Mouse (Mus musculus) cerebellum, adult 2 months (tissue): ENCODE results near the gene Smim20. TPM values are rescaled to one million over a fixed set of nuclear protein-coding genes. Genes with fewer than 3 reads are reported as not detected.
A peak's percentile ranks its signal among the peaks of the same experiment; 100 is the strongest.

ENCODE experiments used
- DNase-seq, 2 experiments: peaks; one replicate each; pipeline ENCODE4 v3.0.0; 2021
- H3K27ac ChIP-seq: fragments of 200-500 bp; 2 replicates; pipeline ENCODE4 v1.5.1; 2012; ENCODE audit warnings: low read length, control low read depth, inconsistent platforms; ENCODE audit not compliant: insufficient read depth
- H3K27me3 ChIP-seq: fragments of 200-500 bp; 2 replicates; pipeline ENCODE4 v1.6.1; 2012; ENCODE audit warnings: inconsistent platforms, mild to moderate bottlenecking, low read length, moderate library complexity; ENCODE audit not compliant: control insufficient read depth, insufficient read depth
- H3K4me1 ChIP-seq: fragments of 200-500 bp; 2 replicates; pipeline ENCODE4 v1.6.1; 2011; ENCODE audit warnings: low read length; ENCODE audit not compliant: control insufficient read depth, insufficient read depth
- H3K4me3 ChIP-seq: fragments of 200-500 bp; replicated peaks from 2 replicates; pipeline ENCODE3; 2011; ENCODE audit warnings: mild to moderate bottlenecking, low read depth, low read length, control low read depth; ENCODE audit not compliant: insufficient read depth
- CTCF ChIP-seq: fragments of 200-500 bp; IDR thresholded peaks from 2 replicates; pipeline ENCODE4 v1.5.1; 2011; ENCODE audit warnings: low read depth, mild to moderate bottlenecking, control low read depth, low read length, moderate library complexity, borderline replicate concordance; ENCODE audit not compliant: insufficient read depth
- POLR2A ChIP-seq: fragments of 200-500 bp; IDR thresholded peaks from 2 replicates; pipeline ENCODE4 v1.6.1; 2011; ENCODE audit warnings: low read length, control low read depth, borderline replicate concordance; ENCODE audit not compliant: insufficient read depth
- WGBS: fragments of 180-500 bp; shearing (Covaris S2); methylation state at CpG from one replicate; pipeline ENCODE4 v1.1.7; 2018; 5-methylcytosine and 5-hydroxymethylcytosine counted together
- polyA plus RNA-seq: library from polyadenylated mRNA; depleted of rRNA; stranded (reverse); fragments of >200 nt; gene quantifications from 2 replicates; pipeline ENCODE4 v1.2.3, GENCODE M21; 2012

Smim20 gene
- polyA plus RNA-seq, 1 experiment = 64.5 TPM

- no peak for TF ChIP-seq CTCF
- TF ChIP-seq POLR2A = no peak
- no peak overlapping the region for H3K4me3 ChIP-seq
- peaks cover 20% of the 10 kb centered on the region for H3K4me1 ChIP-seq
- no peaks in the 10 kb centered on the region for H3K27me3 ChIP-seq
- no peak for DNase-seq
- no peak overlapping the region for H3K27ac ChIP-seq
- WGBS = 63% methylated on average over 5 of the region's 5 CpGs
Measured at GRCm38 (mm10) chr5:53269799-53270198, 2.9 kb downstream of the Smim20 start.

- peaks cover 20% of the 10 kb centered on the region for H3K4me1 ChIP-seq
- no peak for TF ChIP-seq CTCF
- no peak for TF ChIP-seq POLR2A
- no peak for DNase-seq
- 90% methylated on average over 13 of the region's 13 CpGs for WGBS
- no peak overlapping the region for H3K4me3 ChIP-seq
- no peaks in the 10 kb centered on the region for H3K27me3 ChIP-seq
- H3K27ac ChIP-seq = no peak overlapping the region
Measured at GRCm38 (mm10) chr5:53270947-53271711, 4.2 kb downstream of the Smim20 start.

- no peaks in the 10 kb centered on the region for H3K27me3 ChIP-seq
- peaks cover 20% of the 10 kb centered on the region for H3K4me1 ChIP-seq
- no peak for TF ChIP-seq POLR2A
- TF ChIP-seq CTCF = no peak
- 97% methylated on average over 4 of the region's 4 CpGs for WGBS
- DNase-seq = no peak
- H3K27ac ChIP-seq = no peak overlapping the region
- H3K4me3 ChIP-seq = no peak overlapping the region
Measured at GRCm38 (mm10) chr5:53272626-53273025, 5.7 kb downstream of the Smim20 start.

GRCm38 (mm10) chr5:53273699-53274430 is 7.0 kb downstream of the Smim20 start:
- WGBS = 84% methylated on average over 5 of the region's 5 CpGs

GRCm38 (mm10) chr5:53274811-53275355 is 8.0 kb downstream of the Smim20 start:
- DNase-seq = peak; percentile 36 to 43
- H3K4me1 ChIP-seq = peaks cover 6% of the 10 kb centered on the region
- no peak overlapping the region for H3K4me3 ChIP-seq
- no peak for TF ChIP-seq POLR2A
- peak; percentile 52 for TF ChIP-seq CTCF
- H3K27ac ChIP-seq = no peak overlapping the region
- H3K27me3 ChIP-seq = no peaks in the 10 kb centered on the region
- 69% methylated on average over 5 of the region's 5 CpGs for WGBS

More at GRCm38 (mm10) chr5:53273699-53274430, 7.0 kb downstream of the Smim20 start:
- no peak for DNase-seq
- Histone ChIP-seq H3K4me3 (no peak overlapping the region), H3K27me3 (no peaks in the 10 kb centered on the region), H3K4me1 (peaks cover 12% of the 10 kb centered on the region), H3K27ac (no peak overlapping the region)
- TF ChIP-seq POLR2A (no peak), CTCF (no peak)

- H3K4me1 ChIP-seq = peaks cover 6% of the 10 kb centered on the region
- DNase-seq = no peak
- H3K4me3 ChIP-seq = no peak overlapping the region
- H3K27me3 ChIP-seq = no peaks in the 10 kb centered on the region
- 44% methylated on average over 3 of the region's 3 CpGs for WGBS
- TF ChIP-seq POLR2A = no peak
- no peak for TF ChIP-seq CTCF
- H3K27ac ChIP-seq = no peak overlapping the region
Measured at GRCm38 (mm10) chr5:53275376-53275775, 8.5 kb downstream of the Smim20 start.

GRCm38 (mm10) chr5:53276470-53277022 is 9.7 kb downstream of the Smim20 start:
- Histone ChIP-seq H3K27ac (no peak overlapping the region), H3K4me3 (no peak overlapping the region), H3K4me1 (peaks cover 3% of the 10 kb centered on the region), H3K27me3 (no peaks in the 10 kb centered on the region)
- no peak for DNase-seq
- whole genome bisulfite sequencing = 68% methylated on average over 5 of the region's 5 CpGs
- TF ChIP-seq CTCF = no peak
- TF ChIP-seq POLR2A = no peak

- WGBS = 44% methylated on average over 4 of the region's 4 CpGs
- no peak overlapping the region for H3K4me3 ChIP-seq
- no peaks in the 10 kb centered on the region; the same call in none of the 2 replicates for H3K4me1 ChIP-seq
- TF ChIP-seq POLR2A = no peak
- no peak for TF ChIP-seq CTCF
- DNase-seq = no peak
- H3K27ac ChIP-seq = no peak overlapping the region
- H3K27me3 ChIP-seq = no peaks in the 10 kb centered on the region
Measured at GRCm38 (mm10) chr5:53277716-53278263, 10.9 kb downstream of the Smim20 start.
